Mouse (Mus musculus): Measurements from ENCODE around the gene Ddc. TPM values are rescaled to one million over a fixed set of nuclear protein-coding genes. Genes with fewer than 3 reads are reported as not detected.
A peak's percentile ranks its signal among the peaks of the same experiment; 100 is the strongest.

Ddc gene
- polyA plus RNA-seq, 1 experiment from 2014 or later = 19.2 TPM

GRCm38 (mm10) chr11:11850476-11851267 is 47.3 kb downstream of the Ddc start:
- H3K36me3 ChIP-seq (ENCODE audit: control insufficient read depth, insufficient read depth) = peaks cover 4% of the 10 kb centered on the region; the same call in 1 of the 2 replicates
- no peak overlapping the region for H3K27ac ChIP-seq (ENCODE audit: low read depth, low read length)
- no peak for ATAC-seq
- no peak for TF ChIP-seq CTCF (IDR thresholded peaks at IDR 0.05; ENCODE audit: low read depth)
- H3K4me1 ChIP-seq (replicated peaks; ENCODE audit: control insufficient read depth, insufficient read depth, low read length) = no peaks in the 10 kb centered on the region
- 65% methylated on average over 6 of the region's 6 CpGs for WGBS
- H3K4me3 ChIP-seq (ENCODE audit: low read depth, low read length) = no peak overlapping the region
- H3K27me3 ChIP-seq (replicated peaks; ENCODE audit: control insufficient read depth, insufficient read depth, low read length) = no peaks in the 10 kb centered on the region
- no peaks in the 10 kb centered on the region for H3K9me3 ChIP-seq (ENCODE audit: control insufficient read depth)
- no peak overlapping the region for H3K9ac ChIP-seq (ENCODE audit: low read depth, low read length)
- H3K4me2 ChIP-seq (replicated peaks; ENCODE audit: low read depth) = no peak overlapping the region

- Histone ChIP-seq H3K9me3 (ENCODE audit: control insufficient read depth) (no peaks in the 10 kb centered on the region), H3K4me3 (ENCODE audit: low read depth, low read length) (no peak overlapping the region), H3K4me1 (replicated peaks; ENCODE audit: control insufficient read depth, insufficient read depth, low read length) (0 out of 2 replicates have a peak, but pooled peaks cover 3% of the 10 kb centered on the region), H3K36me3 (ENCODE audit: control insufficient read depth, insufficient read depth) (peaks cover 4% of the 10 kb centered on the region; the same call in 1 of the 2 replicates), H3K27me3 (replicated peaks; ENCODE audit: control insufficient read depth, insufficient read depth, low read length) (no peaks in the 10 kb centered on the region), H3K4me2 (replicated peaks; ENCODE audit: low read depth) (no peak overlapping the region), H3K27ac (ENCODE audit: low read depth, low read length) (no peak overlapping the region), H3K9ac (ENCODE audit: low read depth, low read length) (no peak overlapping the region)
- TF ChIP-seq CTCF (IDR thresholded peaks at IDR 0.05; ENCODE audit: low read depth) = no peak
- WGBS = 61% methylated on average over 13 of the region's 13 CpGs
- no peak for ATAC-seq
Observed at GRCm38 (mm10) chr11:11849513-11850311, 48.2 kb downstream of the Ddc start.

GRCm38 (mm10) chr11:11848467-11848866 is 49.5 kb downstream of the Ddc start:
- WGBS = 89% methylated on average over 4 of the region's 4 CpGs
- no peak for TF ChIP-seq CTCF (IDR thresholded peaks at IDR 0.05; ENCODE audit: low read depth)
- peaks cover 4% of the 10 kb centered on the region; the same call in 1 of the 2 replicates for H3K36me3 ChIP-seq (ENCODE audit: control insufficient read depth, insufficient read depth)
- H3K4me1 ChIP-seq (replicated peaks; ENCODE audit: control insufficient read depth, insufficient read depth, low read length) = 0 out of 2 replicates have a peak, but pooled peaks cover 5% of the 10 kb centered on the region
- H3K4me3 ChIP-seq (ENCODE audit: low read depth, low read length) = no peak overlapping the region
- no peak for ATAC-seq
- H3K9ac ChIP-seq (ENCODE audit: low read depth, low read length) = no peak overlapping the region
- H3K27me3 ChIP-seq (replicated peaks; ENCODE audit: control insufficient read depth, insufficient read depth, low read length) = no peaks in the 10 kb centered on the region
- H3K9me3 ChIP-seq (ENCODE audit: control insufficient read depth) = no peaks in the 10 kb centered on the region
- H3K27ac ChIP-seq (ENCODE audit: low read depth, low read length) = no peak overlapping the region
- no peak overlapping the region for H3K4me2 ChIP-seq (replicated peaks; ENCODE audit: low read depth)

GRCm38 (mm10) chr11:11845044-11845443 is 52.9 kb downstream of the Ddc start:
- H3K4me3 ChIP-seq (ENCODE audit: low read depth, low read length) = no peak overlapping the region
- no peak for TF ChIP-seq CTCF (IDR thresholded peaks at IDR 0.05; ENCODE audit: low read depth)
- 75% methylated on average over 8 of the region's 8 CpGs for WGBS
- H3K9me3 ChIP-seq (ENCODE audit: control insufficient read depth) = no peaks in the 10 kb centered on the region
- H3K4me2 ChIP-seq (replicated peaks; ENCODE audit: low read depth) = no peak overlapping the region
- H3K27me3 ChIP-seq (replicated peaks; ENCODE audit: control insufficient read depth, insufficient read depth, low read length) = no peaks in the 10 kb centered on the region
- no peak overlapping the region for H3K9ac ChIP-seq (ENCODE audit: low read depth, low read length)
- 0 out of 2 replicates have a peak overlapping the region, but pooled peaks have one; percentile 41 for H3K27ac ChIP-seq (ENCODE audit: low read depth, low read length)
- no peak for ATAC-seq
- 0 out of 2 replicates have a peak, but pooled peaks cover 5% of the 10 kb centered on the region for H3K4me1 ChIP-seq (replicated peaks; ENCODE audit: control insufficient read depth, insufficient read depth, low read length)
- peaks cover 4% of the 10 kb centered on the region; the same call in 1 of the 2 replicates for H3K36me3 ChIP-seq (ENCODE audit: control insufficient read depth, insufficient read depth)

GRCm38 (mm10) chr11:11844367-11844971 is 53.5 kb downstream of the Ddc start:
- TF ChIP-seq CTCF (IDR thresholded peaks at IDR 0.05; ENCODE audit: low read depth) = peak; percentile 85
- no peak overlapping the region for H3K4me3 ChIP-seq (ENCODE audit: low read depth, low read length)
- WGBS = 57% methylated on average over 13 of the region's 13 CpGs
- H3K9me3 ChIP-seq (ENCODE audit: control insufficient read depth) = no peaks in the 10 kb centered on the region
- H3K9ac ChIP-seq (ENCODE audit: low read depth, low read length) = no peak overlapping the region
- H3K36me3 ChIP-seq (ENCODE audit: control insufficient read depth, insufficient read depth) = peaks cover 4% of the 10 kb centered on the region; the same call in 1 of the 2 replicates
- 0 out of 2 replicates have a peak, but pooled peaks cover 5% of the 10 kb centered on the region for H3K4me1 ChIP-seq (replicated peaks; ENCODE audit: control insufficient read depth, insufficient read depth, low read length)
- peak; percentile 61 for ATAC-seq
- peak overlapping the region; percentile 41; the same call in 1 of the 2 replicates for H3K27ac ChIP-seq (ENCODE audit: low read depth, low read length)
- H3K4me2 ChIP-seq (replicated peaks; ENCODE audit: low read depth) = no peak overlapping the region
- no peaks in the 10 kb centered on the region for H3K27me3 ChIP-seq (replicated peaks; ENCODE audit: control insufficient read depth, insufficient read depth, low read length)

- Histone ChIP-seq H3K4me1 (replicated peaks; ENCODE audit: control insufficient read depth, insufficient read depth, low read length) (peaks cover 10% of the 10 kb centered on the region; the same call in 1 of the 2 replicates), H3K27ac (ENCODE audit: low read depth, low read length) (no peak overlapping the region), H3K36me3 (ENCODE audit: control insufficient read depth, insufficient read depth) (no peaks in the 10 kb centered on the region), H3K9me3 (ENCODE audit: control insufficient read depth) (no peaks in the 10 kb centered on the region), H3K27me3 (replicated peaks; ENCODE audit: control insufficient read depth, insufficient read depth, low read length) (no peaks in the 10 kb centered on the region), H3K4me2 (replicated peaks; ENCODE audit: low read depth) (no peak overlapping the region), H3K4me3 (ENCODE audit: low read depth, low read length) (no peak overlapping the region), H3K9ac (ENCODE audit: low read depth, low read length) (no peak overlapping the region)
- WGBS = 51% methylated on average over 4 of the region's 4 CpGs
- TF ChIP-seq CTCF (IDR thresholded peaks at IDR 0.05; ENCODE audit: low read depth) = no peak
- no peak for ATAC-seq
Observed at GRCm38 (mm10) chr11:11841590-11841989, 56.4 kb downstream of the Ddc start.
